Mouse (Mus musculus) embryonic fibroblast, embryonic 13.5 days (primary cell): ENCODE measurements around the gene Abca4.

Source experiments
- CTCF ChIP-seq: IDR thresholded peaks from 2 replicates; pipeline ENCODE4 v1.5.1; 2011; ENCODE audit warnings: mild to moderate bottlenecking, control low read depth, low read length, moderate library complexity, borderline replicate concordance; ENCODE audit not compliant: insufficient read depth
- POLR2A ChIP-seq: IDR thresholded peaks from 2 replicates; pipeline ENCODE4 v1.6.1; 2011; ENCODE audit warnings: low read depth, mild to moderate bottlenecking, control low read depth, low read length, moderate library complexity

- no peak for TF ChIP-seq POLR2A
- no peak for TF ChIP-seq CTCF
These were observed 3.9 kb downstream of the Abca4 start for GRCm38 (mm10) chr3:122047921-122048861.
